Mouse (Mus musculus) ovary, postnatal 36 days (tissue): Measurements from ENCODE around the gene Fam53b.

ENCODE experiments used
- DNase-seq: peaks from one replicate; pipeline ENCODE4 v3.0.0; 2022; ENCODE audit warnings: low spot score, mixed read lengths

The Fam53b gene

DNA sequence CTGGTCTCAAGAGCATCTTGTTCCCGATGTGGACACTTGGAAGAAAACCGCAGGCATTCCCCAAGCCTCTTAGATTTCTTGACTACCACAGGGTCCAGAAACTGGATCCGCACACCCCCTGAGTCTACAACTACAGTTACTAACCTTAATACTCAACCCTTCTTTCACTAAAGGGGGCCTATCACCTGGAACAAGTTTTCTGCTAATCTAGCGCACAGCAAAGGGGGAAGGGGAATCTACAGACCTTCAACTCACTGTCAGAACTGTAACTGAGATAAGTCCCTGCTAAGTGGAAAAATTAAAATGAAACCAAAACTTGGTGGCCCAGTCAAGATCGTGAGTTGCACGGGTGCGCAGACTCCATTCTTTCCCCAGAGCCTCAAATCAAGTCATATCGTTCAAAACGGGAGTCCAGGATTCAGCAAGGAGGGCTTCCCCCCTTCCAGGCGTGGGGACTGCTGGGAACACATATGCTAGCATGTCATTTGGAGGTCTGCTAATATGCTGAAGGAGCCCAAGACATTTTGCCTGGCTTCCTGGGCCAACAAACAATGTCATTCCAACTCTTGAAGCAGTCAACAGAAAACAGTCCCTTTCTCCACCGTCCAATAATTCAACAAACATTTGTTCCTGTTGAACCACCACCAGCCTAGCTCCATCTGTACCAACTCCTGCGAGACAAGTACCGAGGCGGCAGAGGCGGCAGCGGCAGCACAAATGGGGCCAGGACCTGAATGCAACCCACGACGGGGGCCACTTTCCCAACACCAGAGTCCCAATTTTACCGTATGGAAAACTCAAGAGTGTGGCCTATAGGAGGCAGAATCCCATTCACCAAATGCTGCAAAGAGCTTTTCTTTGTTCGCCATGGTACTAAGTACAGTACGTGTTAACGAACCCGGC lies 1.7 kb downstream of the Fam53b start:
- peak; percentile 30 for DNase-seq

DNA sequence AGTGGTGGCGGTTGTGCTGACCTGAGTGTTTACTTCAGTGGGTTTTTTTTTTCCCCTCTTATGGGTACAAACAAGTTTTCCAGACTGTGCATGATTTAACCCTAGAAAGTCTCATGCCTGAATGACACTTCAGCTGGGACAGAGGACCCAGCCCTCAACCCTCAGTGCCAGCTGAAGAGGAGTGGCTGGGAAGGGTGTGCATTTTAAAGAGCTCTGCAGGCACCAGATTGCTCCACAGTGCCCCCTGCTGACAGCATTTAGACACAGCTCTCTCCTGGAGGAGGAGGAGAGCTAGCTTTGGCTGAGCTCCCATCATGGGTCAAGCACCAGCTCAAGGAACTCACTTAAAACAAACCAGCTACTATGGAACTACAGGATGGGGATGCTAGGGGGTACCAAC lies 2.8 kb downstream of the Fam53b start:
- peak; percentile 88 for DNase-seq

DNA sequence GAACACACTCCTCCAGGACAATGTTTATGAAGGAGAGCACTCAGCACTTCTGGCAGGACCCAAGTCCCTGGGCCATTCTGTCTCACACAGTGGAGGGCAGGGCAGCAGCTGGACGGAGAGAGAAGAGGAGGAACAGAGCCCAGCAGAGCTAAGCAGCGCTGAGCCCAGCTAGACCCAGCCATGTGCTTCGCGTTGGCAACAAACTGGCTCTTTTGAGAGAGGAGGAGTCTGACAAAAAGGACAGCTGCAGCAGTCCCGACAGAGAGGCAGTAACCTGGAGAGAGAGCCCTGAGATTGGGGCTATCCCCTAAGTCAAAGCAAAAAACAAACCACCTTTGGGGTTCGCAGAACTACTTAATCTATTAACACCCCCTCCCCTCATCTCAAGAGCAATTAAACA lies 3.3 kb downstream of the Fam53b start:
- DNase-seq = peak; percentile 54

DNA sequence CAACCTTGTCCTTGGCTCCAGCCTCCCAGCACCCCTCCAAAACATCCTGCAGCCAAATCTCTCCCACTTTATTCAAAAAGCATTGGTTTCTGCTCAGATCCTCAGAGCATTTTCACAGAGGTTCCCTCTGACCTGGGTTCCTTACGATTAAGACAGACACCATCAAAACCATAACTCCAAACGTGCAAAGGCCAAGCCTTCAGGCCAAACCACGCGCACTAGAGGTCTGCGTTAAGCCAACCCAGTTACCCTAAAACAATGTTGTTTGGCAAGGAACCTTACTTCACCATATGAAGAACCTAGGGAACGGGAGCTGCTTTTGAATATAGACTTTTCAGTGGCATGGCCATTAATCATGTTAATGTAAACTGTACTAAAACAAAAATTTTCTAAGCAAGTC lies 4.0 kb downstream of the Fam53b start:
- DNase-seq = no peak

GRCm38 (mm10) chr7:132808841-132809682 lies 4.6 kb downstream of the Fam53b start:
- peak; percentile 48 for DNase-seq

DNA sequence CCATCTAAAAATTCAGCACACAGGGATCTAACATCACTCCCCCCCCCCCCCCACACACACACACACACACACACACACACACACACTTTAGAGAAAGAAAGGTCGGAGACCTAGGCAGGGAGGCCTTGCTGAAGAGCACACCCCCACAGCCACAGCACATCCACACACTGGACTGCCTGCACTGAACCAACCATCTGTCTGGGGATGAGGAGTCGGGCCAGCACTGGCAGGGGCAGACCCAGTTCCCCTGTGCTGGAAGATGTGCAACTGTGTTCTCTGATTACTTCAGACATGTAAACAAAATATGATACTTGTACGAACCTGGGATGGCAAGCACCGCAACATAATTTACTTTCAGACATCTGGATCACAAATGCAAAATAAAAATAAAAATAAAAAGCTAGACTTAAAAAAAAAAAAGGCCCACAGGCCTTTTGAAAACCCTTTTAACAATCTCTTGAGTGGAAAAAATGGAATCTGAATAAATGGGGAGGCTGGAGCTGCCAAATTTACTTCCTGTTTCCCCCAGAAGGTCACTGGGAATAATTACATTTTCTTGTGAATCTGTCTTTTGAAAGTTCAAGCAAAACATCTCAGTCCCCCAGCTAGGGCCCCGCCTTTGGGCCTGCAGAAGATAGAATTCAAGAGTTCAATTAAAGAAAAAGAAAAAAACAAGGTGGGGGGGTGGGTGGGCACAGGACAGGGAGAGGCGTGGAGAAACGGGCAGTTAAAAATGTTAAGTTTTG lies 5.5 kb downstream of the Fam53b start:
- no peak for DNase-seq

DNA sequence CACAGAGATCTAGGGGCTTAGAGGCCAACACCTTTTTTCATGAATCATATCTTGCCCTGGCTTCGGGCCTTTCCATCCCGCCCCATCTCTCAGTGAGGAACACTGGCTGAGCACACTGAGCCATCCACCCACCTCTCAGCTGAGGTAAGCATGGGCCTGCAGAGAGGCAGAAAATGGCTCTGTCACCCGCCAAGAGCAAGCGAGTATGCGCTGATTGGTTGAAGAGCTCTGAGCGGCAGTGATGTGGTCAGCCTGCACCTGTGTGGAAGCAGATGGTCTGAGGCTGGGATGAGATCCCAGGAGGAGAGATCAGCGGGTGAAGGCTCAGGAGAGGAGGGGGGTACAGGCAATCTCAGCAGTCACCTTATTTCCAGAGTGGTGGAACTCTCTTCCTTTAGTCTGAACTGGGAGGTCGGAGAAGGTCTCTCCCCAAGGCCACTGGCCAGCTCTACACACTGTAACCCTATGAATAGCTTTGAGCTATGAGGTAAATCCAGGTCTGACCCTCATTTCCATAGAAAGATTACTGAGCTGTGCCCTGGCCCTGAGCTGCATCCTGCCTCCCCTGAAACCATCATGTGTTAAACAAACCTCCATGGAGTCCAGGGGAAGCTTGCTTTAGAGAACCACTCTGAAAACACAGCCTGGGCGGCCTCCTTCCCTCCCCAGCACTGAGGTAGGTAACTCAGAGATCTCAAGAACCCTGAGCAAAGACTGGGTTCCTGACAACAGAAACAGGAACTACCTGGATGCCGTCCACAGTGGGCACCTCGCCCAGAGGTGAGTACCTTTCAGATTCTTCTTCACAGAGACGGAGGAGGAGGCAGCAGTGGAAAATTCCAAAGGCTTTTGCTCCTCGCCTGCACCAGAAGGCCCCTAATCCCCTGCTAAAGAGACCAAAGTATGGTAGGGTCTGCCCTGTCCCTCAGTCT lies 6.5 kb downstream of the Fam53b start:
- DNase-seq = peak; percentile 55

GRCm38 (mm10) chr7:132806286-132806685 lies 7.4 kb downstream of the Fam53b start:
- DNase-seq = peak; percentile 47

DNA sequence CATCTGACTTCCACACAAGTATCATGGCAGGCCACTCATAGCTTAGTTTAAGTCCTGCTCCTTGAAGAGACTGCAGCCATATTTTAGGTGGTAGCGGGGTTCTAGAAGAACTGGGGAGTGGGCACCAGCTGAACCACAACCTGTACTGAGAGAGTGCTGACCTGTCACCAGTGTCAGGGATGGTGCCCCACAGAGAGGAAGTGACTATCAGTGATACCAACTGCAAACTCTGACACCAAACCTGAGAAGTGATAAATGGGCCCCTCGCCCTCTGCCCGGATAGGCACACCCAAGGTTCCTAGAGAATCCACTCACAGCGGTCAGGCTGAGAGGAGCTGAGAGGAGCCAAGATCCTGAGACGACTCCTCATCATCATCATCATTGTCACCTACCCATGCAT lies 8.7 kb downstream of the Fam53b start:
- no peak for DNase-seq

- no peak for DNase-seq
Observed at GRCm38 (mm10) chr7:132804461-132804860, 9.2 kb downstream of the Fam53b start.

DNA sequence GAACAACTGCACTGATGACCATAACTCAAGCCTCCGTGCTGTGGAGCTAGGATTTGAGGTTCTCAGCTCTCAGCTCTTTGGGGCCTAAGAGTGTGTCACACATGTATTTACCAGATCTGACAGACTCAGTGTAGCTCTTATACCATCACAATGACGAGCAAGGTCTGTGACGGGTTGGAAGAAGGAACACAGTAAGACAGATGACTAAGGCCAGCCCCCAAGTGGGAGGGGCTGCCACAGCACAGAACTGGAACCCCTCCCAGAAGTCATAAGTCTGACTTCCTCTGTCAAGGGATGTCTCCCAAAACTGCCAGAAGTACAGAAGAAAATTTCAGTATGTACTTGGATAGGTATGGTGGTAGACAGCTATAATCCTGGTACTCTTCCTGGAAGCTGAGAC lies 9.7 kb downstream of the Fam53b start:
- no peak for DNase-seq

DNA sequence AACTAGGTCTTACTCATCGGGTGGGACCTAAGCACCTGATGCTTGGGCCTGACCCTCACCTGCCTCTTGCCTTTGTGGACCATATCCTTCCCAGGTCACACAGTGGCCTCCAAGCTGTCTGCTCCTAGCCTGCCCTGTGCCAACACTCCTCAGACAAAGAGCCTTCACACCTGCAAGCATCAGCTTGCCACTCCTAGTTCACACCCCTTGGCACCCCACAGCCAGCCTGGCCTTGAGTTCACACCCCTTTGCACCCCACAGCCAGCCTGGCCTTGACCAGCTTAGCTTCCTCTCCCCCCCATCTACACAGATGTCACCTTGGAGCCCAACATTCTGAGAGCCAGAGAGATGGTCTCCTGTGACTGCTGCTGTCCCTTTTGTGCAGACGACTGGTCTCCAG lies 10.3 kb downstream of the Fam53b start:
- no peak for DNase-seq

DNA sequence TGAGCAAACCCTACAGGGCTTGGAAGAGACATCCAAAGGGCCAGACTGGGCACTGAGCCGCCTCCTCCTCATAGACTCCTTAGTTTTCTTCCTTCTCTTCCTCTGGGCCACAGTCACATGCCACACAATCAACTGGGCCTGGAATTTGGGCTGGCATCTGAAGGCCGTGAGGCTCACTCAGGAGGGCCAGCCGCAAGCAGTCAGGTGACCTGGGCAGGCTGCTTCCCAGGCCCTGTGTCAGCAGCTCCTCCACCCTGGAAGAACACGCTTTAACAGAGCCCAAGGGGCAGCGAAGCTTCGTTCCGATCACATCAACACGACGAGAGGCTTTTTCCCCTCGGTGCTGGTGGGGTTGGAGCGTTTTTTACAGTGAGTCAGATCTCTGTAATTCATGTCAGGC lies 11.0 kb downstream of the Fam53b start:
- no peak for DNase-seq

- no peak for DNase-seq
Observed at GRCm38 (mm10) chr7:132802066-132802465, 11.6 kb downstream of the Fam53b start.

DNA sequence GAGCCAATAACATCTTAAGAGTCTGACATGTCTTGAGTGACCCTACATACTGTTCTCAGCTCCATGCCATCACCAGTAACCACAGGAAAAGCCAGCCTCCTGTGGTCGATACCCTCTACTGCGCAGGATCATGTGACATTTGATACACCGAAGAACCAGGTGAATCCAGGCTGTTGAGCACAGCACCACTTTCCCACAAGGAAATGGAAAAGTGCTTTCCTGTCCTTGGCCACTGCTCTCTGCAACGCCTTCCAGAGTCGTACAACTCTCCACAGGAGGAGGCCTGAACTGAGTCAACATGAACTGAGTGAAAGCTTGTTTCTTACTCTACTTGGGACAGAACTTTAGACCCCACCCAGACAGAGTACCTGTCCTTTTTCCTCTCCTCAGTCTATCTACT lies 12.2 kb downstream of the Fam53b start:
- DNase-seq = no peak

DNA sequence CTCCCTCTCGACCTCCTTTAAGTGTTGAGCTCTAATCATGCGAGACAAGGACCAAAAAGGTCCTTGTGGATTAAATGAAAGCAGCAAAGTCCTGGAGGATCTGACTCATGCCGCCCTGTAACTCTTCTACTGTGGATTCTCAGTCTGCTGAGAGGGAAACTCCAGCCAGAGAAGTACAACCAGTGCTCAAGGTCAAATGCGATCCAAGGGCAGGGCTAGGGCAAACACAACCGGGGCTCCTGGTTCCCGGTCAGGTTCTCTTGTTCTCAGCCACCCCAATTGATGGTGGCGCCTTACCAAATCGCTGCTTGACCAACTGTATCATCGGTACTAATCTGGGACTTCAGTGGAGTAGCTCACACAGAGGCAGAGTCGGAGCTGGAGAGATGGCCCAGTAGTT lies 12.8 kb downstream of the Fam53b start:
- DNase-seq = peak; percentile 45

GRCm38 (mm10) chr7:132799119-132800016 lies 14.3 kb downstream of the Fam53b start:
- no peak for DNase-seq

DNA sequence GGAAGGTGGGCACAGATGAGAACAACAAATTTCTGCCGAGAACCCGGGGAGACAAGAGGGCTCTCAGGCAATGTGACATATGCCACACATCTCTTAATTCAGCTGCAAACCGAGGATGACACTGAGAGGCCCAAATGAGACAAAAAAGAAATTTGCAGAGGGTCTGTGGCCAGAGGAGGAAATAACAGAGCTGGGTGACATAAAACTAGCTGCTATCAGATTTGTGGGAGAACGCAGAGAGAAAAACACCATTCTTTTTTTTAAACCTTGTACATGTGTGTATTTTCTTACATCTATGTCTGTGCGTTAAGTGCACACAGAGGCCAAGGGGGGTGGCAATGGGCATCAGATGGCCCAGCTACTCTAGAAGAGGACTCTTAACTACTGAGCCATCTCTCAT lies 18.5 kb downstream of the Fam53b start:
- DNase-seq = no peak

DNA sequence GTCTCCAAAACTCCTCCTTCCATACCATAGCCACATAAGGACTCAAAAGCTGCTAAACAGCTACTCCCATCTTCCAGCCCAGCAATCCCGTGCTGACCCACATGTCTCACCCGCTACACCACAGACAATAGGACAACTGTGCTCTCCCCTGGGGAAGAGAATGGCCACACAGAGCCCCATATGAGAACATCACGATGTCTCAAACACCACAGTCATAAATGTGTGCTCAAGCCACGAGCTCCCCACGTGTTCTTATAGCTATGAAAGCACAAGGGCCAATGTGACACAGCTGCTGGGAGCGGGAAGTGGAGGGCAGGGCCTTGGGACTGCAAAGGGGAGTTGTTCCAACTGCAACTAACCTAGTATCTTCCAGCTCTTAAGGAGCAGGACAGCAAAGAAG lies 20.2 kb downstream of the Fam53b start:
- no peak for DNase-seq
